Mouse (Mus musculus): ENCODE results near the gene Tmem150a. TPM values are rescaled to one million over a fixed set of nuclear protein-coding genes. Genes with fewer than 3 reads are reported as not detected.
A peak's percentile ranks its signal among the peaks of the same experiment; 100 is the strongest.

Tmem150a gene
- polyA plus RNA-seq, 1 experiment from 2014 or later, result 92.3 TPM

DNA sequence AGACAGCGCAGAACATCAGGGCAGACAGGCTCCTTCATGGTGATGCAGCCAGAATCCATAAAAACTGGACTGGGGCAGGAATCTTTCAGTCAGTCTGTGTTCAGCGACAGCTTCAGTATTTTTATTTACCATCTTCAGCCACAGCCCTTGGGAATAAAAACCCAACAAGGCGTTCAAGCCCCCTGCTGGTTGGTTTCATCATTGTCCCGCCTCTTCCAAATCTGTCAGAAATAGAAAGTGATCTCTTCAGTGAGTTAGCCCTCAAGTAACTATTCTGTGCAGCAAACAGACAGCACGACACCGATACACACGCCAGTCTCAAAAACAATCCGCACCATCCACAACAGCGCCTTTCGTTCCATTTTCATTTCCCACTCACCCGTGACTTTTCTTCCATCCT, 36.2 kb upstream of the Tmem150a start:
- peak; percentile 72 for TF ChIP-seq CTCF (IDR thresholded peaks at IDR 0.05; ENCODE audit: low read depth)
- no peak for TF ChIP-seq EP300 (IDR thresholded peaks at IDR 0.05; ENCODE audit: low read depth)
- H3K9me3 ChIP-seq (ENCODE audit: low read length), result no peaks in the 10 kb centered on the region
- DNase-seq (peak; percentile 72), ATAC-seq (no peak)
- WGBS (ENCODE audit: insufficient replicate concordance), result 71% methylated on average over 11 of the region's 11 CpGs
- no peak overlapping the region for H3K9ac ChIP-seq (replicated peaks)
- peaks cover 71% of the 10 kb centered on the region for H3K36me3 ChIP-seq (replicated peaks; ENCODE audit: insufficient read depth, low read length)
- H3K4me2 ChIP-seq (ENCODE audit: low read depth, low read length), result no peak overlapping the region
- no peak overlapping the region for H3K27ac ChIP-seq (ENCODE audit: low read depth)
- 0 out of 2 replicates have a peak, but pooled peaks cover 2% of the 10 kb centered on the region for H3K4me1 ChIP-seq (ENCODE audit: insufficient read depth)
- no peak overlapping the region for H3K4me3 ChIP-seq (ENCODE audit: low read depth, low read length)
- H3K27me3 ChIP-seq (ENCODE audit: insufficient read depth, low read length), result no peaks in the 10 kb centered on the region

DNA sequence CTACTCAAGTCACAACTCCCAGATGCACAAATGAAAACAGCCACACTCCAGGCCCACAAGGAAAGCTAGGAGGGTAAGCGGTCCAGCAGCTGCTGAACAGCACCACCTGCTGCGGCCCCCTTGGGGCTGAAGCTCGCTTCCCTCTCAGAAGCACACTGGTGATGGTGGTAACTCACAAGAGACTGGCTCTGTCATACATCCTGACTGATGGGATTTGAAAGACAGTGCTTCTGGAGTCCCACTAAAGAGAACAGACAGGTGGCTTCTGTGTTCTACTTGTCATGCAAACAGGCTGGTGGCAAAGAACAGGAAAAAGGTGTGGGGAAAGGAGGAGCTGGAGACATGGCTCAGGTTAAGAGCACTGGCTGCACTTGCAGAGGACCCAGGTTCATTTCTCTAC, 32.3 kb upstream of the Tmem150a start:
- Histone ChIP-seq H3K36me3 (replicated peaks; ENCODE audit: insufficient read depth, low read length) (peaks cover 81% of the 10 kb centered on the region), H3K9ac (replicated peaks) (no peak overlapping the region), H3K4me3 (ENCODE audit: low read depth, low read length) (no peak overlapping the region), H3K9me3 (ENCODE audit: low read length) (no peaks in the 10 kb centered on the region), H3K4me1 (ENCODE audit: insufficient read depth) (no peaks in the 10 kb centered on the region), H3K27me3 (ENCODE audit: insufficient read depth, low read length) (no peaks in the 10 kb centered on the region), H3K4me2 (ENCODE audit: low read depth, low read length) (no peak overlapping the region), H3K27ac (ENCODE audit: low read depth) (no peak overlapping the region)
- TF ChIP-seq CTCF (IDR thresholded peaks at IDR 0.05; ENCODE audit: low read depth) (no peak), EP300 (IDR thresholded peaks at IDR 0.05; ENCODE audit: low read depth) (no peak)
- WGBS (ENCODE audit: insufficient replicate concordance), result 100% methylated on average over 3 of the region's 3 CpGs
- ATAC-seq (no peak), DNase-seq (no peak)

DNA sequence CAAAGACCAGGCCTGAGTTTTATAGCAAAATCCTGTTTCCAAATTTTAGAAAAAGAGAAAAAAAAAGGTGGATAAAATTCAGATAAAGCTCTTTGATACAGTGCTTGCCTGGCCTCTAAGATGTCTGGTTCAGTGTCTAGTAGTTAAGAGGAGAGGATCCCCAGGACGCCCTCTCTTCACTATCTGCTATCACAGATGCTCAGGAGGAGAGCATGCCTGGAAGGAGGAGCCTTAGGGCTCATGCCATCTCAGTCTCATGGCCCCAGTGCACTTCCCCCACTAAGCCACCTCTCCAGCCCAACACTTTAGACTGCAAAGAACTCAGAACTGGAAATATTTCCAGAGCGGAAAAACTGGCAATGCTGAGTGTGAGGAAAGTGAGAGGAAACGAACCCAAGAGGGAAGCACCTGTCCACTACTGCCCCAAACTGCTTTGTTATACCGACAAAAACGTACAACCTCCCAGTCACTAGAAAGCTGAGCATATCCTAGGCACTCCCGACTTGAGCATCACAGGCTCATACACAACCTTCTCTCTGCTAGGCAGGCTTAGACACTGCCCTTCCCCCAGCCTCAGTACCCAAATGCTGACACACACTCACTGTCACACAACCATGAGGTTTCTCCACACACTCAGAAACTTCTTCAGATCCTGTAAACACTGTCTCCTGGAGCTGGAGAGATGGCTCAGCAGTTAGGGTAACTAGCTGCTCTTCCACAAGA, 31.3 kb upstream of the Tmem150a start:
- H3K4me3 ChIP-seq (ENCODE audit: low read depth, low read length), result no peak overlapping the region
- WGBS (ENCODE audit: insufficient replicate concordance), result 72% methylated on average over 6 of the region's 6 CpGs
- TF ChIP-seq EP300 (IDR thresholded peaks at IDR 0.05; ENCODE audit: low read depth), result peak; percentile 37; the same call in 1 of the 2 replicates
- TF ChIP-seq CTCF (IDR thresholded peaks at IDR 0.05; ENCODE audit: low read depth), result no peak
- H3K4me1 ChIP-seq (ENCODE audit: insufficient read depth), result no peaks in the 10 kb centered on the region
- peaks cover 81% of the 10 kb centered on the region for H3K36me3 ChIP-seq (replicated peaks; ENCODE audit: insufficient read depth, low read length)
- H3K9ac ChIP-seq (replicated peaks), result no peak overlapping the region
- no peak overlapping the region for H3K4me2 ChIP-seq (ENCODE audit: low read depth, low read length)
- no peaks in the 10 kb centered on the region for H3K27me3 ChIP-seq (ENCODE audit: insufficient read depth, low read length)
- H3K27ac ChIP-seq (ENCODE audit: low read depth), result peak overlapping the region; percentile 64
- no peaks in the 10 kb centered on the region for H3K9me3 ChIP-seq (ENCODE audit: low read length)
- no peak for DNase-seq
- peak; percentile 90 for ATAC-seq

DNA sequence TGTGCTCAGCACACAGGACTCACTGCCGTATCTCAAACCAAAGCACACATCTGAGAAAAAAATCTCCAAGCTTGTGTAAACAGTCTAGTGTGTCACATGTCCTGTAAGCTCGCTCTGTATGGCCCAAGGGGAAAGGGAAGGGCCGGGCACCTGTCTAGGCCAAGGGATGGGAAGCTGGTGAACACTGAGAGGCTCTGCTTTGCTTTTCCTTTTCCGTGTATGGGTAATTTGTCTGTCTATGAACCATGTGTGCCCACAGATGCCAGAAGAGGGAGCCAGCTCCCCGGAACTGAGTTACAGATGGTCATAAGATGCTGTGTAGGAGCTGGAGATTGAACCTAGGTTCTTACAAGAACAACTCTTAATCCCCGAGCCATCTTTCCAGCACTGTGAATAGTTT, 29.0 kb upstream of the Tmem150a start:
- TF ChIP-seq CTCF (IDR thresholded peaks at IDR 0.05; ENCODE audit: low read depth), result peak; percentile 72
- TF ChIP-seq EP300 (IDR thresholded peaks at IDR 0.05; ENCODE audit: low read depth), result no peak
- 54% methylated on average over 6 of the region's 6 CpGs for WGBS (ENCODE audit: insufficient replicate concordance)
- H3K9ac ChIP-seq (replicated peaks), result no peak overlapping the region
- peak; percentile 55 for DNase-seq
- no peak overlapping the region for H3K4me2 ChIP-seq (ENCODE audit: low read depth, low read length)
- no peak overlapping the region for H3K27ac ChIP-seq (ENCODE audit: low read depth)
- no peaks in the 10 kb centered on the region; the same call in 1 of the 2 replicates for H3K4me1 ChIP-seq (ENCODE audit: insufficient read depth)
- ATAC-seq, result peak; percentile 49
- peaks cover 76% of the 10 kb centered on the region for H3K36me3 ChIP-seq (replicated peaks; ENCODE audit: insufficient read depth, low read length)
- H3K4me3 ChIP-seq (ENCODE audit: low read depth, low read length), result no peak overlapping the region
- no peaks in the 10 kb centered on the region for H3K9me3 ChIP-seq (ENCODE audit: low read length)
- no peaks in the 10 kb centered on the region for H3K27me3 ChIP-seq (ENCODE audit: insufficient read depth, low read length)

DNA sequence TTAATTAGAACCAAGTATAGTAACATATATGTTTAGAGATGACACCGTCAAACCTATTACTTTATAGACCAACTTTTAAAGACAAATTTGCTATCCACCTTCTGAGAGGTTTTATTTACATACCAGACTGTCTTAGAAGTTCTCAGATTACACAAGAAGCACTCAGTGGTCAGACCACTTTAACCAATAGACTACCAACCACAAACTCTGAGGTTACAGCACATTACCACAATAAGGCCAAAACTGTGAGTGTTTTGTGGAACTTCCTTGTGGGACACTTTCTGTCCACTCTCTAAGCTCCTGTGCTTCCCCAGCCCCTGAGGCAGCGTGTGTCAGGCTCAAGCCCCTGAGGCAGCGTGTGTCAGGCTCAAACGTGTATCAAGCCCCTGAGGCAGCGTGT, 26.2 kb upstream of the Tmem150a start:
- DNase-seq, result no peak
- Histone ChIP-seq H3K27ac (ENCODE audit: low read depth) (no peak overlapping the region), H3K9me3 (ENCODE audit: low read length) (no peaks in the 10 kb centered on the region), H3K4me1 (ENCODE audit: insufficient read depth) (no peaks in the 10 kb centered on the region; the same call in 1 of the 2 replicates), H3K4me2 (ENCODE audit: low read depth, low read length) (no peak overlapping the region), H3K36me3 (replicated peaks; ENCODE audit: insufficient read depth, low read length) (peaks cover 79% of the 10 kb centered on the region), H3K27me3 (ENCODE audit: insufficient read depth, low read length) (no peaks in the 10 kb centered on the region), H3K9ac (replicated peaks) (no peak overlapping the region), H3K4me3 (ENCODE audit: low read depth, low read length) (no peak overlapping the region)
- 81% methylated on average over 5 of the region's 5 CpGs for WGBS (ENCODE audit: insufficient replicate concordance)
- TF ChIP-seq CTCF (IDR thresholded peaks at IDR 0.05; ENCODE audit: low read depth) (no peak), EP300 (IDR thresholded peaks at IDR 0.05; ENCODE audit: low read depth) (no peak)
- no peak for ATAC-seq

DNA sequence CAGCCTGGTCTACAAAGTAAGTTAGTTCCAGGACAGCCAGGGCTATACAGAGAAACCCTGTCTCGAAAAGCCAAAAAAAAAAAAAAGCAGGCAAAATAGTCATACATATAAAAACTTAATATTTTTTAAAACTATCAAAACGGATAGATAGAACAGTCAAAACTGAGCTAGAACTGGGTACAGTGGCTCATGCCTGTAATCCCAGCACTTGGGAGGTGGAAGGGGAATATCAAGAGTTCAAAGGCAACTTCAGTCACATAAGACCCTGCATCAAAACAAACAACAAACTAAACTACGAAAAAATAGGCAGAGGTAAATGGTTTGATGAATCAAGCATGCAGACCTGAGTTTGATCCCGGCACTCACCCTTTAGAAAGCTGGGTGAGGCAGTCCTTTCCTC, 25.1 kb upstream of the Tmem150a start:
- no peak overlapping the region for H3K4me3 ChIP-seq (ENCODE audit: low read depth, low read length)
- DNase-seq (no peak), ATAC-seq (no peak)
- 89% methylated on average over 4 of the region's 4 CpGs for WGBS (ENCODE audit: insufficient replicate concordance)
- no peaks in the 10 kb centered on the region for H3K9me3 ChIP-seq (ENCODE audit: low read length)
- no peak overlapping the region for H3K9ac ChIP-seq (replicated peaks)
- H3K4me2 ChIP-seq (ENCODE audit: low read depth, low read length), result no peak overlapping the region
- no peaks in the 10 kb centered on the region for H3K27me3 ChIP-seq (ENCODE audit: insufficient read depth, low read length)
- TF ChIP-seq EP300 (IDR thresholded peaks at IDR 0.05; ENCODE audit: low read depth), result no peak
- no peak for TF ChIP-seq CTCF (IDR thresholded peaks at IDR 0.05; ENCODE audit: low read depth)
- no peaks in the 10 kb centered on the region; the same call in 1 of the 2 replicates for H3K4me1 ChIP-seq (ENCODE audit: insufficient read depth)
- H3K36me3 ChIP-seq (replicated peaks; ENCODE audit: insufficient read depth, low read length), result peaks cover 80% of the 10 kb centered on the region
- H3K27ac ChIP-seq (ENCODE audit: low read depth), result no peak overlapping the region

Measured in liver, postnatal 0 days (tissue).